Mouse (Mus musculus) myocyte (in vitro differentiated cells): Measurements from ENCODE around the gene Ccdc121.

ENCODE experiments used
- CEBPB ChIP-seq: IDR thresholded peaks from 2 replicates; pipeline ENCODE4 v1.6.1; 2011; ENCODE audit warnings: mild to moderate bottlenecking, moderate library complexity; ENCODE audit not compliant: poor library complexity, insufficient read depth, severe bottlenecking
- E2F4 ChIP-seq: IDR thresholded peaks from one replicate; pipeline ENCODE4 v1.6.1; 2011; ENCODE audit warnings: mild to moderate bottlenecking, control low read depth, moderate library complexity; ENCODE audit not compliant: insufficient read depth
- MAX ChIP-seq: IDR thresholded peaks from one replicate; pipeline ENCODE4 v1.6.1; 2011; ENCODE audit warnings: low read depth, mild to moderate bottlenecking, control low read depth
- MYOD1 ChIP-seq, 3 experiments: IDR thresholded peaks; one replicate each; pipeline ENCODE4 v1.6.1; 2011; ENCODE audit warnings: control low read depth in 2 of 3, low read depth in 2 of 3, mild to moderate bottlenecking in 2 of 3, moderate library complexity in 1 of 3; ENCODE audit not compliant: insufficient read length in 2 of 3, control insufficient read depth in 1 of 3
- POLR2A ChIP-seq: IDR thresholded peaks from one replicate; pipeline ENCODE4 v1.6.1; 2011; ENCODE audit warnings: low read depth, mild to moderate bottlenecking, control low read depth, moderate library complexity; ENCODE audit not compliant: insufficient read length
- POLR2AphosphoS2 ChIP-seq: IDR thresholded peaks from one replicate; pipeline ENCODE4 v1.6.1; 2011; ENCODE audit warnings: low read depth, control low read depth; ENCODE audit not compliant: insufficient read length
- SRF ChIP-seq: IDR thresholded peaks from one replicate; pipeline ENCODE4 v1.6.1; 2011; ENCODE audit warnings: low read depth; ENCODE audit not compliant: control insufficient read depth, insufficient read length
- TCF12 ChIP-seq: IDR thresholded peaks from one replicate; pipeline ENCODE4 v1.6.1; 2011; ENCODE audit warnings: mild to moderate bottlenecking, control low read depth; ENCODE audit not compliant: poor library complexity, insufficient read depth, severe bottlenecking
- TCF3 ChIP-seq: IDR thresholded peaks from one replicate; pipeline ENCODE4 v1.6.1; 2011; ENCODE audit warnings: low read depth, control low read depth; ENCODE audit not compliant: insufficient read length
- USF1 ChIP-seq: IDR thresholded peaks from one replicate; pipeline ENCODE4 v1.6.1; 2011; ENCODE audit warnings: low read depth, mild to moderate bottlenecking, control low read depth, moderate library complexity

DNA sequence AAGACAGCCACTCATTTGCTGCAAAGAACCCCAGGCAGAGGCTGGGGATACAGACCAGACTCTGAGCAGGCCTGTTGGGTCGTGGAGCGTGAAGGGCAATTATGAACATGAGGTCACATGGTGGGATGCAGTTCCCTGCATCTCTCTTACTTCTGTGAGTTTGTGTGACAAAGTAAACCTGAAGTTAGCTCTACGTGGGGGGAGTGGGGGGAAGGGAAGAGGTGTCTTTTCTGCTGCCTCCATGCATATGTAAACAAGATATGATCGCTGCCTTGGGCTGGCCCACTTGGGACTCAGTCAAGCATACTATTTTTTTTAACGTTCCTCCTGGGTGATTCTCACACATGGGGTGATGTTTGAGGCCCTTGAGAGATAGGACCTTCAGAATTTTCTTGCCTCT, 14.7 kb upstream of the Ccdc121 start:
- TF ChIP-seq POLR2A = no peak
- no peak for TF ChIP-seq TCF12
- no peak for TF ChIP-seq MAX
- no peak for TF ChIP-seq MYOD1 (IDR thresholded peaks at IDR 0.05; ENCODE audit: control insufficient read depth in 1 of 3, insufficient read length in 2 of 3, low read depth in 2 of 3)
- TF ChIP-seq USF1 = no peak
- TF ChIP-seq TCF3 = no peak
- no peak for TF ChIP-seq E2F4
- TF ChIP-seq POLR2AphosphoS2 = no peak
- TF ChIP-seq CEBPB = no peak
- TF ChIP-seq SRF = no peak
